Mouse (Mus musculus) embryonic fibroblast, embryonic 13.5 days (primary cell): Measurements from ENCODE around the gene Kcng4.

ENCODE experiments used
- CTCF ChIP-seq: IDR thresholded peaks from 2 replicates; pipeline ENCODE4 v1.5.1; 2011; ENCODE audit warnings: mild to moderate bottlenecking, control low read depth, low read length, moderate library complexity, borderline replicate concordance; ENCODE audit not compliant: insufficient read depth
- POLR2A ChIP-seq: IDR thresholded peaks from 2 replicates; pipeline ENCODE4 v1.6.1; 2011; ENCODE audit warnings: low read depth, mild to moderate bottlenecking, control low read depth, low read length, moderate library complexity

DNA sequence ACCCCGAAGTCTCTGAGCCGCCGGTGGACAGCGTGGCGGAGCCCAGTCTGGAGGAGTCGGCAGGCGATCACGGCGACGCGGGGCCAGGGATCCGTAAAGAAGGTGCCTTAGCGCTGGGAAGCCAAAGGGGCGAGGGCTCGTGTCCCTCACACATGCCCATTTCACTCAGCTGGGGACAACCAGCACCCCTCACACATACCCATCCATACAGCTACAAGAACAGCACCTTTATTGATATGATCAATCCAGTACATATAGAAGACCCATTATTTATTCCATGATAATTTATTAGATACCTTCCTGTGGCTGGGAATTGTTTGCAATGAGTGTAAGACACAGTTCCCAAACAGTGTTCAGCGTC is 60.1 kb downstream of the Kcng4 start:
- no peak for TF ChIP-seq POLR2A
- no peak for TF ChIP-seq CTCF
